Mouse (Mus musculus): Measurements from ENCODE around the gene Sema6b.

Sema6b gene

GRCm38 (mm10) chr17:56144546-56144945, 4.4 kb upstream of the Sema6b start:
- no peak for DNase-seq

DNA sequence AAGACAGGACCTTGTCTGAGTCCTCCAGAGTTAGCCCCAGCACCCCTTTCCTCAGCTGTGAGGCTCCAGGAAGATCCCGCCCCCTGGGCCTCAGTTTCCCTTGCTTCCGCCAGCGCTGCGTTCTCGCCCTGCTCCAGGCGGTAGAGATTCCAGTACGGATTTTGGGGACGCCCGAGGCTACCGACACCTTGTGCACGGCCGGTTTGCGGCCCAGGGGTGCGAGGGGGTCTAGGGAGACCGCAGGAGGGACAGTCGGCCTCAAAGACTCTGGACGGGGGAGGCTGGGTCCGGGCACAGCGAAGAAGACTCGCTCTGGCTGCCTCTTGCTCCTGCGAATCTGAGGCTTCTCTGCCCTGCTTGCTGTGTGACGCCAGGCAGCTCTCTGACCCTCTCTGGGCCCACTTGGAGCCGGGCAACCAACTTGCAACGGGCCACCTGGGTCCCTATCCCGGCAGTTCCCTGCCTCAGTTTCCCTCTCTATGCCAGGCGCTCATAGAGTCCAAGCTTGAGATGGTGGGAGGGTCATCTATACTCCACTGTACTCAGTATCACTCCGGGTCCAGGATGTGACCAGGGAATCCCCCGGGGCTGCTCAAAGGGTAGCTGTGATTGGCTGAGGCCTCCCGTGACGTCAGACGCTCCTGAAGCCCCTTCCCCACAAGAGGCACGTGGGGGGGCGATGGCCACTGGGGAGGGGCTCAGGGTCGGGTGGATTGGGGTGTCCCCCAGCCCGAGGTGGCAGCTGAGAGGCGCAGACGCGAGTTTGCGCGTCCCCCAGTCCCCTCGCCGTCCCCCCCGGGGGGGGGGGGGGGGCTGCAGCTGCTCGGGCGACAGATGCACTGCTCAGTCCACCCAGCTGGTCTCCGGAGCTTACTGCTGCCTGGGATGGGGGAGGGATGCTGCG, 1.8 kb upstream of the Sema6b start:
- peak; percentile 69 for DNase-seq

DNA sequence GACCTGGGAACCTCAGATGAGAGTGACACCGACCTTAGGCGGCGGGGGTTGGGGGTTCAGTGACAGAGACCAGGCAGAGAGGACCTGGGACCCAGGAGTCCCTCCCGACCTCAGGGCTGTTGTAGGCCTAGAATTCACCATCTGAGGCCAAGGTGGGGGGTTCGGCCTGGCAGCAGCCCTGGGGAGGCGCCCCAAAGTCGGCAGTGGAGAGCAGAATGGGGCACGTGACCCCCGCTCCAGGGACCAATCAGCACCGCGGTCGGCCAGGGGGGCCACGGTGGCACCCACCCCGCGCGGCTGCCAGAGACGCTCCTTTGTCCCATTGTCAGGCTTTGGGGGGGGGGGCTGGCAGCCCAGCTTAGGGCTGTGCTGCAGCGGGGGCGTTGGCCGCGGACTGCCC, 788 bp downstream of the Sema6b start:
- DNase-seq: peak; percentile 73

DNA sequence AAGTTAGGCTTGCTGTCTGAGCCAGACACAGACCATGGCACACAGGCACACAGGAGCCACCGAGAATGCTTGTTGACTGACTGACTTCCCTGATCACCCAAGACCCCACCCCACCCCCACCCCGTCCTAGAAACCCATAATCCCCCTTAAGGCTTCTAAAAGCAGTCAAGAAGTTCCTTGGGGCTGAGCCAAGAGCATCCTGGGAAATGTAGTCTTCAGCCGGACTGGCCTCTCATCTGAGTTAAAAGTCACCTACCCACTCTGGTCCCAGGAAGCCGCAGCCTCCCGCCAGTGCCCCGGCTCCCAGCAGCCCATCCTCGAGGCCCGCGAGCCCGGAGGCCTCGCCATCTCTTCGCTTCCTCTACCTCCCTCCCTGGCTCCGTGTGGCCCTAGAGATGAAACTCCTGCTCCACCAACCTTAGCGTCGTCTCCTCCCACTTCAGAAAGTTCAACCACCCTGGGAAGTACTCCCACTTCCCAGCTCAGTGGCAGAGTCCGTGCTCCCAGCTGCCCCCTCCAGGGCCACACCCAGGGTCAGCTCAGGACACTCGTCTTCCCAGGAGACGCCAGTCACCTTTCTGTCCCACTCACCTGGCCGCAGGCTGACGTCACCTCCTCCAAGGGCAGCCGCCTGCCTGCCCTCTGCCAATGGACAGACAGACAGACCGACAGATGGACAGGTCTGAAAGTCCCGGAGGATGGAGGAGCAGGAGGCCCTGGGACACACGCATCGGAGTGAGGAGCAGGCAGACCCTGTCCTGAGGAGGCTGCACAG, 2.1 kb downstream of the Sema6b start:
- peak; percentile 56 for DNase-seq

DNA sequence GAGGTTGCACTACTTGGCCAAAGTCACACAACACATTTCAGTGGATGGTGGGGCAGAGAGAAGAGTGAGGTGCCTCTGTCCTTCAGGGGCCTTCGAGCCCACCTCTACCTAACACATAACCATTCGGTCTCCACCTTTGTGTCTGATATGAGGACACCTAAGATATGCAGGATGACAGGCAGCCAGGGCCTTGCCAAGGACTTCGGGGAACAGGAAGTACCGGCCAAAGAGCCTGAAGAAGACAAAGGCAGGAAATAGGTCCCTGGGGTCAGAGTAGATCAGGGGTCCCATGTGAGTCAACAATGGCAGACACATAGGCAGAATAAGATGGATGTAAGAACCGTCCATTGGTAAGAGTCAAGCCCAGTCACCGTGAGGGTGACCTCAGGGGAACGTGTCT, 3.6 kb downstream of the Sema6b start:
- no peak for DNase-seq

DNA sequence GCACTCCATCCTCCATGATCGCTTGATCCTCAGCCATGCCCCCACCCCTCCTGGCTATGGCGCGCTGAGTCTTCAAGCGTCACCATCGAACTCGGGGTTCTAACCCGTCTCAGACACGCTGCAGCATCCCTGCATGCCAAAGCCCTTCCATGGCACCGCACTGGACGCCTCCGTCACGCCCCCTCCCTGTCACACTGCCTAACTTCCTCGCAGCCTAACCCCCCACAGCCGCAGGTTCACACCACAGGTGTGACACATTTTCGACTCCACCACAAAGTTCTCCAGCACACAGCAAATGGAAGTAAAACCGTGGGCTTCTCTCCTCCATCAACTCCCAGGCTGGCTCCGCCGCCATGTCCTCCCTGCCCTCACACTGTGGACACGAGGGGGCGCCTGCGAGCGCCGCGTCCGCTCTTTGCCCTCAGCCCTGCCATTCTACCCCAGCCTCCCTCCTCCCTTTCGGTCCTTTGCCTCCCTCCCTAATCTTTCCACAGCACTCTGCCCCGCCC, 5.6 kb downstream of the Sema6b start:
- DNase-seq: peak; percentile 59

DNA sequence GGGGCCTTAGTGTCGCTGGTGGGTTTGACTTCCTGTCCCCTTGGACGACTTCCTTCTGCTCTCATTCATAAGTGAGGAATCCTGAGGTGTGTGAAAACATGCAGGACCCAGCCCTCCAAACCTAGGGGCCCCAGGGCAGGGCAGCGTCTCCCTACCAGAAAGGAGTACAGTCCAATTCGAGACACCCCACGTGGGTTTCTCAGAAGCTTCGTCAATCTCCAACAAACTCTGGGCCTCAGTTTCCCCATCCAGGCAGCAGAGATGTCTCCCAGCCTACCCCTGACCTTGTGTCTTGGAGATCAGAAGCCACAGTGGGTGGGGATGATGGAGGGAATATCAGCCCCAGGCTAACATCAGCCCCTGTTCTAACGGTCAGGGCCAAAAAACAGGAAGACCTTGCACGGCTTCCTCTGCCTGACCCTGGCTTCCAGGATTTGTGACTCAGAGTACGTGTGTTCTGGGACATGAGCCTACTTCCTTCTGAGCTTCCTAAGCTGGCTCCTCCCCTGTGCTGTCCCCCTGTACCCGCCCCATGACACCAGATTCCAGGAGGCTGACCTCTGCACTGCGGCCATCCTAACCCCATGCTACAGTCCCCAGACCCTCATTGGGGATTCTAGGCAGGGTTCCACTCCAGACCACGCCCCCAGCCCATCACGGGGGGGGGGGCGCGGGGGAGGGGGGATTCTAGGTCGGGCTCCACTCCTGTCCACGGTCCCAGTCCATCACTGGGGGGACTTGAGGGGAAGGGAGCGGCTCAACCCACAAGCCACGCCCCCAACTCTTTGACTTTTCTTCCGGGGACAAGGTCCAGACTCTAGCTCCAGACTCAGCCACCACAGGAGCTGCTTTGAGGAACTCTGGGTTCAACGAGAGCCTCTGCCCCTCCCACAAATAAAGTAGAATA, 6.4 kb downstream of the Sema6b start:
- peak; percentile 48 for DNase-seq

- DNase-seq: peak; percentile 67
Observed at GRCm38 (mm10) chr17:56132661-56133060, 7.5 kb downstream of the Sema6b start.

DNA sequence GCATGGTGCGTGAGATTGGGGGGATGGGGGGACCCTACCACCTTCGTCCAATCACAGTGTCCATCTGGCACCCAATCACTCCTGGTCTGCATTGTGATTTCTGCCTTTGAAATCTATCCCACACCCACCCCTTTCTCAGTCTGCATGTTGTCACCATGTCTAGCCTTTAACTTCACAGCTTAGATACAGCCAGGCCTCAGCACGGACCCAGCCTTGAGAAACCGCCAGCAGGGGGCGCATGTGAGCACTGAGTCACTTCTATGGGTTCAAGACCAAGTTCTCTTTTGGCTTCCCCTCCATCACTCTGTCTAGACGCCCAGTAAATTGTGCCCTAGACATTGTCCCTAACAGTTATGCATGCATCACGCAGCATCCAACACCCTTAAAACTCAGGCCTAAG, 8.3 kb downstream of the Sema6b start:
- DNase-seq: peak; percentile 66

GRCm38 (mm10) chr17:56131136-56131535, 9.0 kb downstream of the Sema6b start:
- peak; percentile 42 for DNase-seq

GRCm38 (mm10) chr17:56128246-56128645, 11.9 kb downstream of the Sema6b start:
- peak; percentile 53 for DNase-seq

DNA sequence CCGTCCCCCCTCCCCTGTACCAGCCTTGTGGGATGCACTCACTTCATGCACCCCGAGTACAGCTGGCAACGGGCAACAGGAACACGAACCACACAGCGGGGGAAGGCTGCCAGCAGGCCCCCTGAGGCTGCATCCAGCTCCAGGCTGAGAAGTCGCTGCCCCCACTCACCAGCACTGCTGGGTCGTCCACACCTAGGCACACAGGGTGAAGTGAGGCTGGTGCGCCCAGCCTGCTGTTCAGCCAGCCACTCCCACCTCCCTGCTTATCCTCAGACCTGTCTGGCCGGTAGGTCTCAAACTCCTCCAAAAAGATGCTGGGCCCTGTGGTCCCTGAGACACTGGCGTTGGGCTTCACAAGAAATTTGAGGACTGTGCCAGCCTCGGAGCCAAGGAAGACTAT, 14.0 kb downstream of the Sema6b start:
- peak; percentile 40 for DNase-seq

- no peak for DNase-seq
Observed at GRCm38 (mm10) chr17:56125276-56125630, 14.9 kb downstream of the Sema6b start.

GRCm38 (mm10) chr17:56124377-56125275, 15.5 kb downstream of the Sema6b start:
- peak; percentile 54 for DNase-seq

- DNase-seq: peak; percentile 40
Observed at GRCm38 (mm10) chr17:56123681-56124340, 16.3 kb downstream of the Sema6b start.

DNA sequence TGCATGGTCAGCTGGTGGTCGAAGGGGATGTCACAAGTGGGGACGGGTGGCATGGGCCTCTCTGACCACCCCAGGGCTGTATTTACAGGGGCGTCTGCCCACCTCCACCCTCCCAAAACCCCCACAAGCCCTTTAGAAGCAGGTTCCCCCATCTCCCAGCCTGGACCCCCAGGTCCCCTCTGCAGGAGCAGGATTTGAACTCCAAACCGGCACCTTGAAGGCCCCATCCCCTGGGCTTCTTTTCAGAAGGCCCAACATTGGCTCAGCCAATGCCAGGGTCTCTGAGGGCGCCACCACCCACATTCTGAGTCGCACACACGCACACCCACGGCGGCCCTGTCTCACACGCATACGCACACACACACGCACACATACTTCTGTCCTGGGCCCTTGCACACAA, 17.0 kb downstream of the Sema6b start:
- DNase-seq: peak; percentile 35

GRCm38 (mm10) chr17:56121826-56122225, 18.3 kb downstream of the Sema6b start, which contains the start of gene Lrg1:
Gene Lrg1 (minus strand): TSS chr17:56122001.
- no peak for DNase-seq

DNA sequence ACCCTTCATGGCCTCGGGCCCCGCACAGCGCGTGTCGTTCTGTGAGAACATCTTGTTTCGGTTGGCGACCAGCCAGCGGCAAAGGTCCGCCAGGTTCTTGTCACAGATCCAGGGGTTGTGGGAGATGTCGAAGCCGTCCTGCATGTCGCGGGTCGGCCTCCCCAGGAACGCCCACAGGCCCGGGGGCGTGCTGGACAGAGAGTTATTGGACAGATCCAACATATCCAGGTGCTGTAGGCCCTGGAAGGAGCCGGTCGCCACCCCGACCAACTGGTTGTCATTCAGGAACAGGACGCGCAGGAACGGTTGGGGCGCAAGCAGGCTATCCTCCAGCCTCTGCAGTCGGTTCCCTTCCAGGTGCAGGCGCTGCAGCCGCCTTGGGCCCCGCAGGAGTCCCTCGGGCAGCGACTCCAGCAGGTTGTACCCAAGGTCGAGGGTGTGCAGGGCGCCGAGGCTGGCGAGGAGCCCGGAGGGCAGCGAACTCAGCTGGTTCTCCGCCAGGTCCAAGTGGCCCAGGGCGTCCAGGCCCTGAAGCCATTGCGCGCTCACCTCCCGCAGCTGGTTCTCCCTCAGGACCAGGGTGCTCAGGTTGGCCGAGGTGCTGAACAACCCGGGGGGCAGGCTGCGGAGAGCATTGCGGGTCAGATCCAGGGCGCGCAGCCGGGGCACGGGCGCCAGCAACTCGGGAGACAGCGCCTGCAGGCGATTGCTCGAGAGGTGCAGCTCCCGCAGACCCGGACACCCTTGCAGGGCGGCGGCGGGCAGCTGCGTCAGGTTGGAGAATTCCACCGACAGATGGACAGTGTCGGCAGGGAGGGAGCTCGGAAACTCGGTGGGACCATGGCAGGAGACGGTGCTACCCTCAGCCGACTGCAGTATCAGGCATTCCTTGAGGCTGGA, 19.9 kb downstream of the Sema6b start:
- DNase-seq: peak; percentile 73

GRCm38 (mm10) chr17:56119431-56119830, 20.7 kb downstream of the Sema6b start:
- peak; percentile 31 for DNase-seq

- peak; percentile 53 for DNase-seq
Observed at GRCm38 (mm10) chr17:56117251-56117710, 22.9 kb downstream of the Sema6b start, which contains the start of gene Plin5. Gene Plin5 (minus strand): TSS chr17:56117596.

Data from cerebellum, adult 9-11 months (tissue).